Mouse (Mus musculus) induced T-regulatory cell, adult 2 months (primary cell): ENCODE data around the gene Tex2.
A peak's percentile ranks its signal among the peaks of the same experiment; 100 is the strongest.
"Not testable (repeated sequence)": the region's sequence is repeated elsewhere in the genome, so short reads cannot be mapped to it uniquely, and the experiment has no call there.

Source experiments
- DNase-seq: peaks from one replicate; pipeline ENCODE4 v3.0.0-alpha.2; 2012; ENCODE audit warnings: low read depth

Tex2 gene

GRCm38 (mm10) chr11:106612961-106613637 lies at the start of gene Tex2:
Gene Tex2, minus strand, starts transcription at chr11:106613423.
- peak; percentile 93 for DNase-seq

GRCm38 (mm10) chr11:106662634-106663407 lies 49.6 kb upstream of the Tex2 start:
- DNase-seq: peak; percentile 74

- peak; percentile 70 for DNase-seq
Measured at GRCm38 (mm10) chr11:106660453-106661081, 47.3 kb upstream of the Tex2 start.

GRCm38 (mm10) chr11:106659598-106660295 lies 46.5 kb upstream of the Tex2 start:
- DNase-seq: no peak

- peak; percentile 78 for DNase-seq
Measured at GRCm38 (mm10) chr11:106658051-106658880, 45.0 kb upstream of the Tex2 start.

- peak; percentile 51 for DNase-seq
Measured at GRCm38 (mm10) chr11:106656896-106657498, 43.8 kb upstream of the Tex2 start.

- peak; percentile 92 for DNase-seq
Measured at GRCm38 (mm10) chr11:106648347-106648746, 35.1 kb upstream of the Tex2 start.

- no peak for DNase-seq
Measured at GRCm38 (mm10) chr11:106642966-106643637, 29.9 kb upstream of the Tex2 start.

GRCm38 (mm10) chr11:106641580-106641979 lies 28.4 kb upstream of the Tex2 start:
- DNase-seq: no peak

- DNase-seq: no peak
Measured at GRCm38 (mm10) chr11:106640059-106640458, 26.8 kb upstream of the Tex2 start.

- no peak for DNase-seq
Measured at GRCm38 (mm10) chr11:106639356-106639692, 26.1 kb upstream of the Tex2 start.

- no peak for DNase-seq
Measured at GRCm38 (mm10) chr11:106638551-106639355, 25.5 kb upstream of the Tex2 start.

- no peak for DNase-seq
Measured at GRCm38 (mm10) chr11:106637754-106638153, 24.5 kb upstream of the Tex2 start.

GRCm38 (mm10) chr11:106635946-106636345 lies 22.7 kb upstream of the Tex2 start:
- DNase-seq: no peak

- DNase-seq: not testable (repeated sequence)
Measured at GRCm38 (mm10) chr11:106634175-106634574, 21.0 kb upstream of the Tex2 start.

GRCm38 (mm10) chr11:106633456-106633855 lies 20.2 kb upstream of the Tex2 start:
- DNase-seq: no peak

GRCm38 (mm10) chr11:106627692-106628091 lies 14.5 kb upstream of the Tex2 start:
- DNase-seq: peak; percentile 88

GRCm38 (mm10) chr11:106625577-106625976 lies 12.4 kb upstream of the Tex2 start:
- DNase-seq: no peak

GRCm38 (mm10) chr11:106623629-106624028 lies 10.4 kb upstream of the Tex2 start:
- no peak for DNase-seq

GRCm38 (mm10) chr11:106622056-106622455 lies 8.8 kb upstream of the Tex2 start:
- no peak for DNase-seq
